Mouse (Mus musculus) hindbrain, embryonic 15.5 days (tissue): ENCODE data around the gene Mpp4. TPM values are rescaled to one million over a fixed set of nuclear protein-coding genes. Genes with fewer than 3 reads are reported as not detected.

Experiments
- ATAC-seq: fragments of 200-750 bp; cut with Nextera tagmentation; 2 replicates; pipeline ENCODE4 v1.8.0; 2017; ENCODE audit warnings: low read depth, moderate number of reproducible peaks, moderate TSS enrichment; ENCODE audit not compliant: low FRiP score
- H3K27ac ChIP-seq: fragments of 300-500 bp; sonication (generic); replicated peaks from 2 replicates; pipeline ENCODE4 v1.5.1; 2015; ENCODE audit warnings: mild to moderate bottlenecking, inconsistent platforms
- H3K27me3 ChIP-seq: fragments of 300-500 bp; sonication (generic); 2 replicates; pipeline ENCODE4 v1.6.1; 2015; ENCODE audit warnings: control low read depth, inconsistent platforms
- H3K36me3 ChIP-seq: fragments of 300-500 bp; sonication (generic); 2 replicates; pipeline ENCODE4 v1.6.1; 2015; ENCODE audit warnings: control low read depth, inconsistent platforms
- H3K4me1 ChIP-seq: fragments of 300-500 bp; sonication (generic); replicated peaks from 2 replicates; pipeline ENCODE4 v1.6.1; 2015; ENCODE audit warnings: control low read depth, inconsistent platforms
- H3K4me2 ChIP-seq: fragments of 300-500 bp; sonication (generic); 2 replicates; pipeline ENCODE4 v1.6.1; 2015; ENCODE audit warnings: moderate library complexity, mild to moderate bottlenecking, inconsistent platforms
- H3K4me3 ChIP-seq: fragments of 300-500 bp; sonication (generic); 2 replicates; pipeline ENCODE4 v1.5.1; 2015; ENCODE audit warnings: mild to moderate bottlenecking, inconsistent platforms
- H3K9ac ChIP-seq: fragments of 300-500 bp; sonication (generic); 2 replicates; pipeline ENCODE4 v1.6.1; 2015; ENCODE audit warnings: inconsistent platforms
- H3K9me3 ChIP-seq: fragments of 300-500 bp; sonication (generic); 2 replicates; pipeline ENCODE4 v1.6.1; 2016; ENCODE audit warnings: control low read depth, inconsistent platforms
- WGBS: fragments of 180-500 bp; shearing (Covaris S2); methylation state at CpG from one replicate; pipeline ENCODE4 v1.1.7; 2015; 5-methylcytosine and 5-hydroxymethylcytosine counted together
- polyA plus RNA-seq: library from polyadenylated mRNA; unstranded; fragments of >200 nt; fragmentation: Nextera tagmentation; extraction: Ambion mirVana; gene quantifications from 2 replicates; pipeline ENCODE4 v1.2.1, GENCODE M21; 2015

Gene Mpp4
- polyA plus RNA-seq, 1 experiment from 2014 or later = 1.2 TPM

GRCm38 (mm10) chr1:59183045-59183444 lies 19.9 kb upstream of the Mpp4 start:
- Histone ChIP-seq H3K27me3 (no peaks in the 10 kb centered on the region), H3K4me3 (no peak overlapping the region), H3K27ac (no peak overlapping the region), H3K9me3 (no peaks in the 10 kb centered on the region), H3K4me1 (no peaks in the 10 kb centered on the region), H3K9ac (no peak overlapping the region), H3K36me3 (peaks cover 75% of the 10 kb centered on the region), H3K4me2 (no peak overlapping the region)
- 99% methylated on average over 4 of the region's 4 CpGs for WGBS
- ATAC-seq = no peak

GRCm38 (mm10) chr1:59182373-59182772 lies 19.2 kb upstream of the Mpp4 start:
- Histone ChIP-seq H3K27me3 (no peaks in the 10 kb centered on the region), H3K4me3 (no peak overlapping the region), H3K9me3 (no peaks in the 10 kb centered on the region), H3K9ac (no peak overlapping the region), H3K4me1 (no peaks in the 10 kb centered on the region), H3K4me2 (no peak overlapping the region), H3K27ac (no peak overlapping the region), H3K36me3 (peaks cover 82% of the 10 kb centered on the region)
- no peak for ATAC-seq
- 95% methylated on average over 2 of the region's 2 CpGs for WGBS

GRCm38 (mm10) chr1:59180003-59180402 lies 16.8 kb upstream of the Mpp4 start:
- no peak overlapping the region for H3K27ac ChIP-seq
- no peak overlapping the region for H3K4me2 ChIP-seq
- H3K9me3 ChIP-seq = no peaks in the 10 kb centered on the region
- no peak for ATAC-seq
- H3K36me3 ChIP-seq = peaks cover 79% of the 10 kb centered on the region
- no peaks in the 10 kb centered on the region for H3K27me3 ChIP-seq
- no peaks in the 10 kb centered on the region for H3K4me1 ChIP-seq
- H3K9ac ChIP-seq = no peak overlapping the region
- 90% methylated on average over 3 of the region's 3 CpGs for whole genome bisulfite sequencing
- H3K4me3 ChIP-seq = no peak overlapping the region

- Histone ChIP-seq H3K4me3 (no peak overlapping the region), H3K4me2 (no peak overlapping the region), H3K36me3 (peaks cover 68% of the 10 kb centered on the region), H3K27me3 (no peaks in the 10 kb centered on the region), H3K9ac (no peak overlapping the region), H3K4me1 (no peaks in the 10 kb centered on the region), H3K9me3 (no peaks in the 10 kb centered on the region), H3K27ac (no peak overlapping the region)
- ATAC-seq = no peak
- WGBS = 92% methylated on average over 10 of the region's 10 CpGs
These were observed 15.2 kb upstream of the Mpp4 start for GRCm38 (mm10) chr1:59178401-59178800.

GRCm38 (mm10) chr1:59174514-59175373 lies 11.6 kb upstream of the Mpp4 start:
- H3K27ac ChIP-seq = no peak overlapping the region
- H3K4me2 ChIP-seq = no peak overlapping the region
- no peak overlapping the region for H3K9ac ChIP-seq
- no peaks in the 10 kb centered on the region for H3K4me1 ChIP-seq
- no peaks in the 10 kb centered on the region for H3K9me3 ChIP-seq
- WGBS = 87% methylated on average over 10 of the region's 10 CpGs
- ATAC-seq = no peak
- H3K4me3 ChIP-seq = no peak overlapping the region
- no peaks in the 10 kb centered on the region for H3K27me3 ChIP-seq
- peaks cover 61% of the 10 kb centered on the region for H3K36me3 ChIP-seq

GRCm38 (mm10) chr1:59173023-59173422 lies 9.8 kb upstream of the Mpp4 start:
- H3K27me3 ChIP-seq = no peaks in the 10 kb centered on the region
- ATAC-seq = no peak
- H3K27ac ChIP-seq = no peak overlapping the region
- H3K9ac ChIP-seq = no peak overlapping the region
- H3K4me2 ChIP-seq = no peak overlapping the region
- peaks cover 55% of the 10 kb centered on the region for H3K36me3 ChIP-seq
- H3K4me1 ChIP-seq = no peaks in the 10 kb centered on the region
- H3K4me3 ChIP-seq = no peak overlapping the region
- 95% methylated on average over 5 of the region's 5 CpGs for WGBS
- H3K9me3 ChIP-seq = no peaks in the 10 kb centered on the region

- no peak overlapping the region for H3K4me3 ChIP-seq
- H3K9ac ChIP-seq = no peak overlapping the region
- H3K36me3 ChIP-seq = peaks cover 55% of the 10 kb centered on the region
- 82% methylated on average over 5 of the region's 5 CpGs for WGBS
- H3K27me3 ChIP-seq = no peaks in the 10 kb centered on the region
- no peak overlapping the region for H3K27ac ChIP-seq
- H3K4me2 ChIP-seq = no peak overlapping the region
- H3K9me3 ChIP-seq = no peaks in the 10 kb centered on the region
- no peaks in the 10 kb centered on the region for H3K4me1 ChIP-seq
- no peak for ATAC-seq
These were observed 8.7 kb upstream of the Mpp4 start for GRCm38 (mm10) chr1:59171875-59172274.

- Histone ChIP-seq H3K36me3 (peaks cover 56% of the 10 kb centered on the region), H3K4me3 (no peak overlapping the region), H3K9me3 (no peaks in the 10 kb centered on the region), H3K27me3 (no peaks in the 10 kb centered on the region), H3K27ac (no peak overlapping the region), H3K9ac (no peak overlapping the region), H3K4me1 (no peaks in the 10 kb centered on the region), H3K4me2 (no peak overlapping the region)
- no peak for ATAC-seq
- 85% methylated on average over 8 of the region's 8 CpGs for WGBS
These were observed 7.1 kb upstream of the Mpp4 start for GRCm38 (mm10) chr1:59170290-59170689.

GRCm38 (mm10) chr1:59169586-59169985 lies 6.4 kb upstream of the Mpp4 start:
- H3K9me3 ChIP-seq = no peaks in the 10 kb centered on the region
- WGBS = 87% methylated on average over 6 of the region's 6 CpGs
- H3K4me1 ChIP-seq = no peaks in the 10 kb centered on the region
- H3K27me3 ChIP-seq = no peaks in the 10 kb centered on the region
- no peak overlapping the region for H3K4me2 ChIP-seq
- no peak for ATAC-seq
- H3K4me3 ChIP-seq = no peak overlapping the region
- no peak overlapping the region for H3K27ac ChIP-seq
- no peak overlapping the region for H3K9ac ChIP-seq
- peaks cover 56% of the 10 kb centered on the region for H3K36me3 ChIP-seq

GRCm38 (mm10) chr1:59168556-59168955 lies 5.4 kb upstream of the Mpp4 start:
- peaks cover 63% of the 10 kb centered on the region for H3K36me3 ChIP-seq
- H3K27me3 ChIP-seq = no peaks in the 10 kb centered on the region
- no peak overlapping the region for H3K4me2 ChIP-seq
- no peak overlapping the region for H3K27ac ChIP-seq
- ATAC-seq = no peak
- H3K4me1 ChIP-seq = no peaks in the 10 kb centered on the region
- H3K9ac ChIP-seq = no peak overlapping the region
- no peaks in the 10 kb centered on the region for H3K9me3 ChIP-seq
- 94% methylated on average over 2 of the region's 2 CpGs for WGBS
- no peak overlapping the region for H3K4me3 ChIP-seq

- no peaks in the 10 kb centered on the region for H3K9me3 ChIP-seq
- no peak overlapping the region for H3K27ac ChIP-seq
- ATAC-seq = no peak
- peaks cover 63% of the 10 kb centered on the region for H3K36me3 ChIP-seq
- no peak overlapping the region for H3K4me2 ChIP-seq
- no peak overlapping the region for H3K4me3 ChIP-seq
- no peaks in the 10 kb centered on the region for H3K27me3 ChIP-seq
- 93% methylated on average over 4 of the region's 4 CpGs for WGBS
- no peaks in the 10 kb centered on the region for H3K4me1 ChIP-seq
- H3K9ac ChIP-seq = no peak overlapping the region
These were observed 4.7 kb upstream of the Mpp4 start for GRCm38 (mm10) chr1:59167654-59168425.

- Histone ChIP-seq H3K4me2 (no peak overlapping the region), H3K9me3 (no peaks in the 10 kb centered on the region), H3K27ac (no peak overlapping the region), H3K36me3 (peaks cover 55% of the 10 kb centered on the region), H3K4me3 (no peak overlapping the region), H3K4me1 (no peaks in the 10 kb centered on the region), H3K9ac (no peak overlapping the region), H3K27me3 (no peaks in the 10 kb centered on the region)
- 83% methylated on average over 9 of the region's 9 CpGs for WGBS
- no peak for ATAC-seq
These were observed 3.2 kb upstream of the Mpp4 start for GRCm38 (mm10) chr1:59166232-59166905.
